ENCODE assay signal across 8 mouse cellular contexts in the genomic region with DNA sequence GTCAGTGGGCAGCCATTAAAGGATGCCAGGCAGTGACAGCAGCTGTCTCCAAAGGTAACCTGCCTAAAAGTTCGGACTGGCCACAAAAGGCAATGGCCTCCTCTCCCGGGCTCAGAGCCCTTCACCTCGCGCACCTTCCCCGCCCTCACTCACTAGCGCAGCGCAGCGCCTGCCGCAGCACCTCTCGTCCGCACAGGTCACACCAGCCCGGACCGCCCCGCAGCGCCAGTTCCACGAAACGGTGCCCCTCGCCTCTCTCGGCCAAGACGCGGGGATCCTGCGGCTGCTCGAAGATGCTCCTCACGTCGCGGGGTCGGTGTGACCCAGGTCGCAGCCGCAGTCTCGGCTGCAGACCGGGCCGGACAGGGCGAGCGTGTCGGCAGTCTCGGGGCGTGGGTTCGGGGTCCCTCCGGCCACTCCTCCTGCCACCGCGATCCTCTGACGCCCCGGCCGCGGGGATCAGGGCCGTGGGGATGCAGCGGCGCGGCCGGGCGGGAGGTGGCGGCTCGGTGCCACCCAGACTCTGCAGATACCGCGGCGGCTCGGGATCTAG. TPM values are rescaled to one million over a fixed set of nuclear protein-coding genes. Genes with fewer than 3 reads are reported as not detected.
DNase-seq lines count a peak whose midpoint lies in the region; ATAC-seq lines count a peak whose summit lies in the region.

No protein-coding gene starts in this region.

- 1% methylated on average over 54 of the region's 57 CpGs for WGBS in intestine, embryonic 14.5 days
- WGBS in midbrain, embryonic 15.5 days: under 1% methylated on average over 57 of the region's 57 CpGs

- H3K4me1 ChIP-seq in intestine, embryonic 14.5 days (replicated peaks; ENCODE audit: control insufficient read depth, insufficient read depth, low read length): peaks cover 19% of the 10 kb centered on the region; the same call in 1 of the 2 replicates
- peaks cover 21% of the 10 kb centered on the region for H3K4me1 ChIP-seq in midbrain, embryonic 15.5 days

- H3K9ac ChIP-seq in intestine, embryonic 14.5 days (ENCODE audit: low read length): peak overlapping the region; percentile 44
- peak overlapping the region; percentile 60 for H3K9ac ChIP-seq in midbrain, embryonic 15.5 days

- H3K27ac ChIP-seq in intestine, embryonic 14.5 days (ENCODE audit: low read depth): no peak overlapping the region
- H3K27ac ChIP-seq in midbrain, embryonic 15.5 days: no peak overlapping the region

- intact Hi-C loops in gastrocnemius, postnatal 14 days (cut with DNase I; ENCODE audit: low total_unique reads): loop anchor here (5.0 kb wide), 1 partner anchor 62 kb away; no protein-coding TSS in a partner anchor

- DNase-seq in left cerebral cortex, adult 18-20 months (ENCODE audit: low spot score in 2 of 2): peak; percentile 19 to 38
- DNase-seq in left cerebral cortex, adult 8-10 months (ENCODE audit: low spot score in 2 of 2): no peak
- DNase-seq in cerebellum, postnatal 25 days: peak; percentile 68 to 73
- peak; percentile 60 for DNase-seq in intestine, embryonic 14.5 days (ENCODE audit: low spot score)
- no peak for DNase-seq in gastrocnemius, postnatal 14 days
- DNase-seq in spleen, postnatal 10 days (ENCODE audit: low spot score in 2 of 2): no peak

- peak; percentile 26 for ATAC-seq in activated CD4-positive, CD25-positive, alpha-beta regulatory T cell, adult 4 months
- no peak; the same call in 1 of the 2 replicates for ATAC-seq in intestine, embryonic 14.5 days (replicated peaks; ENCODE audit: low FRiP score, low TSS enrichment, low read depth)
- ATAC-seq in midbrain, embryonic 15.5 days (replicated peaks): peak; percentile 61

- H3K4me3 ChIP-seq in intestine, embryonic 14.5 days (ENCODE audit: low read depth, low read length): peak overlapping the region; percentile 60
- H3K4me3 ChIP-seq in midbrain, embryonic 15.5 days: peak overlapping the region; percentile 61

- peaks cover 52% of the 10 kb centered on the region for H3K27me3 ChIP-seq in intestine, embryonic 14.5 days (replicated peaks; ENCODE audit: control insufficient read depth, insufficient read depth, low read length)
- H3K27me3 ChIP-seq in midbrain, embryonic 15.5 days (replicated peaks): peaks cover 21% of the 10 kb centered on the region; the same call in 1 of the 2 replicates

- H3K9me3 ChIP-seq in intestine, embryonic 14.5 days (ENCODE audit: control insufficient read depth, low read length): no peaks in the 10 kb centered on the region
- H3K9me3 ChIP-seq in midbrain, embryonic 15.5 days: no peaks in the 10 kb centered on the region

- peak overlapping the region; percentile 97 for H3K4me2 ChIP-seq in intestine, embryonic 14.5 days (ENCODE audit: low read length)
- H3K4me2 ChIP-seq in midbrain, embryonic 15.5 days: peak overlapping the region; percentile 64

- H3K36me3 ChIP-seq in intestine, embryonic 14.5 days (ENCODE audit: control insufficient read depth, insufficient read depth, low read length): no peaks in the 10 kb centered on the region
- no peaks in the 10 kb centered on the region for H3K36me3 ChIP-seq in midbrain, embryonic 15.5 days (replicated peaks)

RNA-seq across cellular contexts. Expression of gene Rassf5, which starts 0.4 kb away (rescaled TPM):
- total RNA-seq in left cerebral cortex, adult 18-20 months (2021): 10 to 100 TPM; 27.7 to 28.1 TPM
- 10 to 100 TPM; 24.2 to 26.0 (median 25.0) TPM for total RNA-seq in left cerebral cortex, adult 8-10 months (2022)
- 100 to 1,000 TPM; 278 to 305 TPM for polyA plus RNA-seq in activated CD4-positive, CD25-positive, alpha-beta regulatory T cell, adult 4 months (2017; shearing (Covaris generic))
- polyA plus RNA-seq in intestine, embryonic 14.5 days (2014; fragmentation: Nextera tagmentation; extraction: Ambion mirVana): 2.7 and 2.9 TPM in 2 replicates
- 3.2 and 3.6 TPM in 2 replicates for polyA plus RNA-seq in midbrain, embryonic 15.5 days (2015; fragmentation: Nextera tagmentation; extraction: Ambion mirVana)
- total RNA-seq in gastrocnemius, postnatal 14 days (2021): 1 to 10 TPM; 1.8 TPM

RNA-seq across cellular contexts. Expression of gene Ikbke, which starts 34.8 kb away (rescaled TPM):
- 1 to 10 TPM; 1.5 to 1.8 TPM for total RNA-seq in left cerebral cortex, adult 18-20 months (2021)
- total RNA-seq in left cerebral cortex, adult 8-10 months (2022): 1 to 10 TPM in 3 of 4 experiments, under 1 TPM in 1; 0.89 to 2.2 (median 1.6) TPM
- 10 to 100 TPM; 68.0 to 91.2 TPM for polyA plus RNA-seq in activated CD4-positive, CD25-positive, alpha-beta regulatory T cell, adult 4 months (2017; shearing (Covaris generic))
- polyA plus RNA-seq in intestine, embryonic 14.5 days (2014; fragmentation: Nextera tagmentation; extraction: Ambion mirVana): 4.7 and 4.9 TPM in 2 replicates
- 0.83 and 0.92 TPM in 2 replicates for polyA plus RNA-seq in midbrain, embryonic 15.5 days (2015; fragmentation: Nextera tagmentation; extraction: Ambion mirVana)
- 1 to 10 TPM; 1.8 to 2.1 TPM for total RNA-seq in gastrocnemius, postnatal 14 days (2021)

Comparison
In these comparisons a context has a peak if more than half of its experiments do, and no peak if none do; other contexts are left out.
1. DNase-seq: peak in left cerebral cortex, adult 18-20 months (2 of 2), cerebellum, postnatal 25 days (2 of 2) and intestine, embryonic 14.5 days (single experiment); none in left cerebral cortex, adult 8-10 months (0 of 2), gastrocnemius, postnatal 14 days (single experiment) and spleen, postnatal 10 days (0 of 2).
2. RNA of gene Rassf5, which starts 0.4 kb away (total RNA-seq): 27.7 to 28.1 TPM in left cerebral cortex, adult 18-20 months and 24.2 to 26.0 TPM in left cerebral cortex, adult 8-10 months; 1.8 TPM in gastrocnemius, postnatal 14 days; every median in the first group is over 4 times any median in the second.